Mouse (Mus musculus): ENCODE data around the gene Foxk2.

DNA sequence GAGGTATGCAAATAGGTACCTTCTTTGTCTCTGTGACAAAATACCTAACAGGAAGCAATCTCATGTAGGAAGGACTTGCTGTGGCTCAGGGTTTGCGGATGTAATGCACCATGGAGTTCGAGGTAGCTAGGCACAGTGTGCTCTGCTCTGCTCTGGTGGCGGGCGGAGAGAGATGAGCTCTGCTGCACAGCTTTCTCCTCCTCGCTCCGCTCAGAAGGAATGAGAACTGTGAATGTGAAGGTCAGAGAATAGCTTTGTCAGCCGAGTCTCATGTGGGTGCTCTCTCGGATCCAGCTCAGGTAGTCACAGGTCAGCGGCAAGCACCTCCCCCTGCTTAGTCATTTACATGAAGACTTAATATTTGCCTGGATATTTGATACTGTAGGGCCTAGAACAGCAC lies 40.5 kb downstream of the Foxk2 start:
- TF ChIP-seq GATA1 (IDR thresholded peaks at IDR 0.05; ENCODE audit: borderline replicate concordance, low read length) (no peak), FLI1 (IDR thresholded peaks at IDR 0.05; ENCODE audit: low read length) (no peak)

All from megakaryocyte, embryonic 14.5 days (primary cell).